Mouse (Mus musculus) embryo, embryonic 10.5 days (tissue): ENCODE measurements around the gene AI597479.
"Not testable (repeated sequence)": the region's sequence is repeated elsewhere in the genome, so short reads cannot be mapped to it uniquely, and the experiment has no call there.

Experiments
- DNase-seq: peaks from one replicate; pipeline ENCODE4 v3.0.0-alpha.2; 2015; ENCODE audit warnings: low spot score

The AI597479 gene

DNA sequence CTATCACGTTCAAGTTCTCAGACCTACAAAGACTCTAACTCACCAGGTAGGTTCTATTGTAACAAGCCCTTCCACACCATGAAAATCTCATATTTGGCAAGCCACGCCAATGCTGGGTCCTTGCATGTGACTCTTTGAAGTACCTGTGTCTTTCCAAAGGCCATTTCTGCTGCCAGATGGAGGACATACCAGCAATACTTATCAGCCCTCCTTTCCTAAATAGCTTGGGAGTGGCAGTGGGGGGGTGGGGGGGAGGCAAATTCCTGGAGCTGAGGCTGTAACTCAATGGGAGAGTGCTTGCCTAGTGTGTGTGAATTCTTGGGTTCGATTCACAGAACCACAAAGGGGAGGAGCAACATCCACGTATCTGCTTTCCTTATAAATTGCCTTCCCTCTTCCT lies 26.2 kb downstream of the AI597479 start:
- DNase-seq: no peak

- no peak for DNase-seq
Observed at GRCm38 (mm10) chr1:43127196-43127595, 28.7 kb downstream of the AI597479 start.

DNA sequence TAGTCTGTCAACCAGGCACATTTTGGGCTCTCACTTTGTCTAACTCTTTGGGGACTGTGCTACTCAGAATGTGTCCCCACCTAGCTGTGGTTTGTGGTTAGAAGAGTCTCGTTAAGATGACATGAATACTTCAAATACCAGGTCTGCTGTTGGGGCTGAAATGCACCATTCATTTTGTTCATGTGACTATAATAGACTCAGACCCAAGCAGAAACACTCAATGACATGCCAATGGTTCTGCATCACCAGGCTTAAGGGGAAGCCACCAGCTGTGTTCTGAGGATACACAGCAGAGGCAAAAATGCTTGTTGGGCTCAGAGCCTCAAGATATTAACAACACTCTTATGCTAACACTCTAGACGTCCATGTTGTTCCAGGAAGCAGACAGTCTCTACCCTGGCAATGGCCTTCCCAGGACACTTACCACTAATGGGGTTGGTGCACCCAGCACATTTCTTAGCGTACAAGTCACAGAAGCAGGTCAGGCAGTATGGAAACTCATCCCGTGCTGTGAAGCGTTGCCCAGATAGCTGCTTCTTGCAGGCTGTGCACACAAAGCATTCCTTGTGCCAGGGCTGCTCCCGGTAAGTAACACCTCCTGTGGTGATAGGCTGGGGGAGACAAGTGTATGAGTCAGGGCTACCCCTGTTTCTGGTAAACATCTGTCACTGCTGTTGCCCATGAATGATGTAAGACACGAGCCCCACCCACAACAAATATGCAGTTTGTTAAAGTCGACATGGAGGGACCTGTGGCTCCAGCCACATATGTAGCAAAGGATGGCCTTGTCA lies 29.5 kb downstream of the AI597479 start:
- no peak for DNase-seq

- DNase-seq: no peak
Observed at GRCm38 (mm10) chr1:43130219-43130981, 31.9 kb downstream of the AI597479 start.

DNA sequence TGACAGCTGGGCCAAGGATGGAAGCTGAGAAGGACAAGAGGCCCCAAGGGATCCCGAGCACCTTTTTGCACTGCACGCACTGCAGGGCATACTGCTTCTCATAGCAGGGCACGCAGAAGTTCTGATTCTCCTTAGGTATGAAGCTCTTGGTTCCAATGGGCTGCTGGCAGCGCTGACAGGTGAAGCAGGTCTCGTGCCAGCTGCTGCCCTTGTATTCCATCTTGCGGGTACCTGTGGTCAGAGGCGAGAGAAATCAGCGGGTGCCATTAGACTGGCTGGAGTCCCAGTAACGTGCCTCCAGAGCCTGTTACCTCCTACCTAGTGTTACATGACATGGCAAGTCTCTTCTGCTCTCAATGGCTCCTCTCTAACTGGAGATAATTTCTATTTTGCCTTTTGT lies 33.1 kb downstream of the AI597479 start:
- no peak for DNase-seq

DNA sequence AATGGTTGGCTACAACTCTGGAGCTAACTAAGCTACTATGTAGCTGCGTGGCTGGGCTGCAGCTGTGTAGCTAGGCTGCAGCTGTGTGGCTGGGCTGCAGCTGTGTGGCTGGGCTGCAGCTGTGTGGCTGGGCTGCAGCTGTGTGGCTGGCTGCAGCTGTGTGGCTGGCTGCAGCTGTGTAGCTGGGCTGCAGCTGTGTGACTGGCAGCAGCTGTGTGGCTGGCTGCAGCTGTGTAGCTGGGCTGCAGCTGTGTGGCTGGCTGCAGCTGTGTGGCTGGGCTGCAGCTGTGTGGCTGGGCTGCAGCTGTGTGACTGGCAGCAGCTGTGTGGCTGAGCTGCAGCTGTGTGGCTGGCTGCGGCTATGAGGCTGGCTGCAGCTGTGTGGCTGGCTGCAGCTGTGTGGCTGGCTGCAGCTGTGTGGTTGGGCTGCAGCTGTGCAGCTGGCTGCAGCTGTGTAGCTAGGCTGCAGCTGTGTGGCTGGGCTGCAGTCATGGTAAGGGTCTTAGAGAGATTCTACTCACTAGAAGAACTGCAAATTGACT lies 38.0 kb downstream of the AI597479 start:
- not testable (repeated sequence) for DNase-seq

- DNase-seq: no peak
Observed at GRCm38 (mm10) chr1:43137334-43137733, 38.8 kb downstream of the AI597479 start.

DNA sequence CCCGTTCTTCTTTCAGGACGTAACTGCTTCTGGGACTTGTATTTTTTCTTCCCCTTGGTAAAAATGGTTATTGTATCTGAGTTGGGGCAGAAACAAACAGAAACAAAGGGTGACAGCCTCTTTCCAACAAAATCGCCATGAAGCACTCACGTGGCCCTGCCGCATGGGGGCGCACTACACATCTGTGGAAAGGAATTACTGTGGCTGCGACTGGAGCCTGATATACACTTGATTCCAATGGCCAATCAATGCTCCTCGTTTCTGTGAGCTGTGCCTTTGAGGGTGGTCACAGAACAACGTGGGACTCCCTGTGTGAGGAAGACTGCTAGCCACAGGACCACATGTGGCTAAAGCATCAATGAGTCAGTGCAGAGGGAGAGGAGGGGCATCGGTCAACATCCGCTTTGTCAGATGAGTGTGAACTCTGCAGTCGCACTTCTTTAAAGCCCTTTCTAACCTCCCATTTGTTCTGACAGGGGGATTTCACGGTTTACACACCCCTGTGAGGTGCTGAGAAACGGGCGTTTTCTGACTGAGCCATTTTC lies 39.8 kb downstream of the AI597479 start:
- DNase-seq: no peak

GRCm38 (mm10) chr1:43139587-43140266 lies 41.2 kb downstream of the AI597479 start:
- DNase-seq: peak; percentile 96

GRCm38 (mm10) chr1:43141555-43141961 lies 43.0 kb downstream of the AI597479 start:
- no peak for DNase-seq

GRCm38 (mm10) chr1:43142849-43143248 lies 44.3 kb downstream of the AI597479 start:
- no peak for DNase-seq

GRCm38 (mm10) chr1:43143284-43143683 lies 44.8 kb downstream of the AI597479 start:
- DNase-seq: peak; percentile 8

DNA sequence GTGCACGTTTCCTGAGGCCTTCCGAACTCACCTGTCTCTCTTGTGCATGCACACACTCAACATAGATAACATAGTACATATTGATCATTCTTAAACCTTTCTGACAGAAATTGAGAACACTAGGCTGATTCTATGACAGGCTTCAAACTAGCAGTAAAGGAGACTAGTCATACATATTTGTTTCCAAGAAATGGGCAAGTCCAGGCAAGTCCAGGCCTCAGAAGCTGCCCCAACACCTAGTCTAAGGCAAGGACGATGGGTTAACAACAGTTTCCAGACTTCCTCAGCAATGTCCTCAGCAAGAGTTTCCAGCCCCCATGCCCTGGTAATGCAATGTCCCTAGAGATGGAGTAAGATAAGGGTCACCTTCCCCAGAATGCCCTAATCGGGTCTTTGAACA lies 45.3 kb downstream of the AI597479 start:
- DNase-seq: no peak

- no peak for DNase-seq
Observed at GRCm38 (mm10) chr1:43144338-43144906, 45.9 kb downstream of the AI597479 start.

- no peak for DNase-seq
Observed at GRCm38 (mm10) chr1:43145388-43145787, 46.9 kb downstream of the AI597479 start.

DNA sequence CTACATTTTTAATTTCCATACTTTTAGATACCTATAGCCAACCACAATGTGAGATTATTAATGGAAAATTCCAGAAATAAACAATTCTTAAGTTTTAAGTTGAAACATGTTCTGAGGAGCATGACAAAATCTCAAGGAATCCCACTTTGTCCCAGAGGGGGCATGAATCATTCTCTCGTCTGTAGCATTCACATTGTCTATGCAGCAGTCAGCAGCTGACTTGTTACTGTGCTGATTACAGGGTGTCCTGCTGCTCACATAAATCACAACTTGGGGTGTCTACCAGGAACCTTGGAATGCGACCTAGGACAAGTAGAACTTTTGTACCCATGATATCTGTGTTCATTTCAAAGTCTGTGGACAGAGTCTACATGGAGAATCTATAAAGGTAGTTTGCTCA lies 49.0 kb downstream of the AI597479 start:
- no peak for DNase-seq

- DNase-seq: peak; percentile 14
Observed at GRCm38 (mm10) chr1:43150225-43150624, 51.7 kb downstream of the AI597479 start.

- DNase-seq: no peak
Observed at GRCm38 (mm10) chr1:43152626-43153025, 54.1 kb downstream of the AI597479 start.

GRCm38 (mm10) chr1:43153538-43153937 lies 55.0 kb downstream of the AI597479 start:
- no peak for DNase-seq

GRCm38 (mm10) chr1:43154491-43154890 lies 56.0 kb downstream of the AI597479 start:
- no peak for DNase-seq

- DNase-seq: no peak
Observed at GRCm38 (mm10) chr1:43157907-43158306, 59.4 kb downstream of the AI597479 start.

DNA sequence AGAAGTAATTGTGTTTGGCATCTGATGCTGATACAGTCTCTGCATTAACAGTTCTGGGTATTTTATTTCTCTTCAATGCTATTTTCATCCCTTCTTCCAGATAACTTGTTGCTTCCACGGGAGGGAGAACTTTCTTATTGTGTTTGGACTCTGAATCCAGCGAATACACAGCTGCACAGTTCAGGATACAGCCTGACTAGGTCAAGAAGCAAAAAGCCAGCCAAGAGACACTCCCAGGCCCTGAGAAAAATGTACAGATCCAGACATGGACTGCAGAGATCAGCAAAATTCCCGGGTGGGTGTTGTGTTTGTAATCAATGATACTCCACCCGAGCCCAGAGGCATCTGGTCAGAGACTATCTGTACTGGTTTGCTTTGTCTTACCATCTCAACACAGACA lies 60.9 kb downstream of the AI597479 start:
- DNase-seq: no peak
